Mouse (Mus musculus): ENCODE data around the gene Fam168a. TPM values are rescaled to one million over a fixed set of nuclear protein-coding genes. Genes with fewer than 3 reads are reported as not detected.

The Fam168a gene
- polyA plus RNA-seq, 1 experiment from 2014 or later, result 97.8 TPM

DNA sequence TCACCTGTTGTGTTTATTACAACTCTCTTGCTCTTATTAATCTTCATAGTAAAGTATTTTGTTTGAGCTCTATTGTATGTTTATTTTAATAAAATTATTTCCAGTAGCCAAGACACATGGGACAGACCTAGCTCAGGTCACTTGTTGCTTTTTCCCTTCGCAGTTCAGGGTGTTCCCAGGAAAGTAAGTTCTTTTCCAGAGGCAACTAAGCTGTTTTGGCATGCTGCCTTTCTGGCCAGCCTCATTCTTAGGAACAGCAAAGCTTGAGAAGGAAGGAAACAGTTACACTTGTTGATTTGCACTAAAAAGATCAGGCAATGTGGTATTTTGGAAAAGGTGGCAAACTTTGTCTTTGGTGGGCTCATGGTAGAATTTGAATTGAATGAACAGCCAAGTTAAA is 81.9 kb downstream of the Fam168a start:
- 92% methylated on average over 1 of the region's 1 CpGs for WGBS
- Histone ChIP-seq H3K9ac (no peak overlapping the region), H3K9me3 (no peaks in the 10 kb centered on the region), H3K36me3 (no peaks in the 10 kb centered on the region), H3K27ac (replicated peaks) (no peak overlapping the region), H3K4me3 (no peak overlapping the region), H3K4me2 (no peak overlapping the region), H3K4me1 (replicated peaks) (peaks cover 31% of the 10 kb centered on the region), H3K27me3 (no peaks in the 10 kb centered on the region)
- ATAC-seq (ENCODE audit: low read depth), result no peak

DNA sequence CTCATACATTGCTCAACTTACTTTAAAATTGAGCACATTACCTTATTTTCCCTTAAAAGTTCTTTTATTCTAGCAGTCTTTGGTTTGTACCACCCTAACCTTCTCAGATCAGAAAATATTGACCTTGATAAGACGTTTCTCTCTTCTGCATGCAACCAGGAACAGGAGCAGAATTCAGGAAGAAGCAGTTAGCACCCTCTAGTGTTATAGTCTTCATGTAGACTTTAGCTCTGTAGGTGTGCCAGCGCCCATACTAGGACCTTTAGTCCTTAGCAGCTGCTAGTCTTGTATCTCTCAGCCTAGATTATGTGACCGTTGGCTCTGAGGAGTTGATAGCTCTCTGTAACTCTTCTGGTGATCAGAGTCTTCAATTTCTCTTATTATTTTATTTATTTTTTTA is 92.4 kb downstream of the Fam168a start:
- H3K9ac ChIP-seq, result no peak overlapping the region
- no peaks in the 10 kb centered on the region for H3K36me3 ChIP-seq
- H3K9me3 ChIP-seq, result no peaks in the 10 kb centered on the region
- ATAC-seq (ENCODE audit: low read depth), result no peak
- H3K27me3 ChIP-seq, result no peaks in the 10 kb centered on the region
- H3K4me2 ChIP-seq, result no peak overlapping the region
- H3K4me1 ChIP-seq (replicated peaks), result no peaks in the 10 kb centered on the region
- no peak overlapping the region for H3K27ac ChIP-seq (replicated peaks)
- 62% methylated on average over 3 of the region's 3 CpGs for WGBS
- H3K4me3 ChIP-seq, result no peak overlapping the region

DNA sequence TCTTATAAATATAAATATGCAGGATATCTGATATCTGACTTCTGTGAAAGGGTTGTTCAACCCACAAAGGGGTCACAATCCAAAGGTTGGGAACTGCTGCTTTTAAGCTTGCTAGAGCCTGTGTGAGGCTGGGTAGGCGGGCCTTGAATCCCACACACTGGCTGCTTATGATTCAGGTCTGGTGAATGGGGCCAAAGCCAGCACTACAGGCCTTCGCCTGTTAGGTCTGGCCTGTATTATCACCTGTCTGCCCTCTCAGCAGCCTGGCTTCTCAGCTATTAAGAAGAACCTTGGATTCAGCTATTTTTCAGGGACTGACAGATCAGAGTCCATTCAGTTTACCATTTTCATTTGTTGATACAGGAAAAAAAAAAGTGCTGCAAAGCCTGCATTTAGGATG is 99.0 kb downstream of the Fam168a start:
- H3K36me3 ChIP-seq, result no peaks in the 10 kb centered on the region
- no peak overlapping the region for H3K4me2 ChIP-seq
- H3K9me3 ChIP-seq, result no peaks in the 10 kb centered on the region
- H3K27ac ChIP-seq (replicated peaks), result no peak overlapping the region
- H3K9ac ChIP-seq, result no peak overlapping the region
- no peaks in the 10 kb centered on the region for H3K4me1 ChIP-seq (replicated peaks)
- no peak for ATAC-seq (ENCODE audit: low read depth)
- no peaks in the 10 kb centered on the region for H3K27me3 ChIP-seq
- H3K4me3 ChIP-seq, result no peak overlapping the region
- 80% methylated on average over 2 of the region's 2 CpGs for WGBS

DNA sequence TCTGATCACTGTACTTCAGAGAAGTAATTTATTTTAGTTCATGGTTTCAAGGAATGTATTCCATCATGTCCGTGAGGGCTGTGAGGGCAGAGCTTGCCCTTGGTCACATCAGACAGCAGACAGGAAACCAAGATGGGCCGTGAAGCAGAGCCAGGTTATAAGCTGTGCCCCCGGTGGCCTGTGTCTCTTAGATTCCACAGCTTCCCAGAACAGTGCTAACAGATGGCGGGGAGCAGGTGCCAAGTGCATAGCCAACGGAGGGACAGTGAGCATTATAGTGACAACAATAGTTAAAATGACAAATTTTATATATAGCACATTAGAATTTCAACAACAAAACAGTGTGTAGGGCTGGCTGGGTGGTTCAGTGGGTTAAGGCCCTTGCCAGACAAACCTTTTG is 105.5 kb downstream of the Fam168a start:
- peaks cover 7% of the 10 kb centered on the region for H3K36me3 ChIP-seq
- 67% methylated on average over 5 of the region's 5 CpGs for WGBS
- H3K9me3 ChIP-seq, result no peaks in the 10 kb centered on the region
- 0 out of 2 replicates have a peak, but pooled peaks cover 5% of the 10 kb centered on the region for H3K4me1 ChIP-seq (replicated peaks)
- no peaks in the 10 kb centered on the region for H3K27me3 ChIP-seq
- no peak overlapping the region for H3K4me2 ChIP-seq
- H3K9ac ChIP-seq, result no peak overlapping the region
- H3K4me3 ChIP-seq, result no peak overlapping the region
- no peak overlapping the region for H3K27ac ChIP-seq (replicated peaks)
- no peak for ATAC-seq (ENCODE audit: low read depth)

DNA sequence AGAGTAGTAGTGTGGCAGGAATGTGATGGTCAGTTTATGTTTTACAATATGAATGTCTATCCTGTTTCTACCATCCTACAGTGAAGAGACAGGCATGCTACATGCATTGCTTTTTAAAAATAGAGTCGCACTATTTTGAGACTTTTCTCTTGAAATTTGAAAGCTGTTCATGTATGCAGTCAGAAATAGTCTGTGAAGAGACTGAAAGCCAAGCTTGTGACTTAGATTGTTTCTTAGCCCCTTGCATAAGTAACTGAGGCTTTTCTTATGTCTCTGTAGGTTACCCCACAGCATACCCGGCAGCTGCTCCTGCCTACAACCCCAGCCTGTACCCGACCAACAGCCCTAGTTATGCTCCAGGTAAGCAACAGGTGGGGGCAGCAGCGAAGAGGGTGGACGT is 106.2 kb downstream of the Fam168a start:
- Histone ChIP-seq H3K4me2 (no peak overlapping the region), H3K9ac (no peak overlapping the region), H3K27ac (replicated peaks) (no peak overlapping the region), H3K27me3 (no peaks in the 10 kb centered on the region), H3K4me1 (replicated peaks) (0 out of 2 replicates have a peak, but pooled peaks cover 5% of the 10 kb centered on the region), H3K4me3 (no peak overlapping the region), H3K36me3 (peaks cover 7% of the 10 kb centered on the region), H3K9me3 (no peaks in the 10 kb centered on the region)
- ATAC-seq (ENCODE audit: low read depth), result no peak
- 86% methylated on average over 5 of the region's 5 CpGs for WGBS

DNA sequence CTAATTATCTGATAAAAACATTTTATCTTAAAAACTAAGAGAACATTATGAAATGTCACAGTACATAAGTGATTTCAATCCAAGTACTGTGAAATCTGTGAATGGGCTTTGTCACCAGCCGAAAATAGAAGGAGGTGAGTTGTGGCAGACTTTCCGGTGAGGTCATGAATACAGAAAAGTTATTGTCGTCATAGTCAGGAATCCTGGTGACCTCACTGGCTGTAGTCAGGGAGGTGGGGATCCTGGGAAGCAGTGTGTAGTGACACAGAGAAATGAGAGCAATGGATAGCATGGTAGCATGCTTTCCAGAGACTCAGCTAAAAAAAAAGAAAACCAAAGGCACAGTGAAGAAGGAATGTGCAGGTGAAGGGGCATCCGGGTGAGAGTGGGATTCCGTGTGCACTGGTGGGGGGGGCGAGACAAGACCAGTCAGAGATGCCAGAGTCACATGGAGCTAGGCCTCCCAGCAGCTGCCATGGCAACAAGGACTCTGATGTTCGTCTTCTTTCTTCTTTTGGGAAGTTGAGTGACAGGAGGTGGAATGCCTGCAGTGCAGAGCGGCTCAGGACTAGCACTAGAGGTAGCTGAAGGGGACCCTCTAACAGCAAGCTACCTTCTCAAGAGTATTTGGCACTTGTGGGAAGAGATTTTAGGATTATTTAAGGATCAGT is 109.6 kb downstream of the Fam168a start:
- no peaks in the 10 kb centered on the region for H3K27me3 ChIP-seq
- H3K27ac ChIP-seq (replicated peaks), result no peak overlapping the region
- H3K9me3 ChIP-seq, result no peaks in the 10 kb centered on the region
- peak; percentile 21; the same call in 1 of the 2 replicates for ATAC-seq (ENCODE audit: low read depth)
- H3K4me1 ChIP-seq (replicated peaks), result 0 out of 2 replicates have a peak, but pooled peaks cover 5% of the 10 kb centered on the region
- H3K4me2 ChIP-seq, result no peak overlapping the region
- no peak overlapping the region for H3K4me3 ChIP-seq
- H3K36me3 ChIP-seq, result peaks cover 7% of the 10 kb centered on the region
- 42% methylated on average over 8 of the region's 8 CpGs for WGBS
- H3K9ac ChIP-seq, result no peak overlapping the region

DNA sequence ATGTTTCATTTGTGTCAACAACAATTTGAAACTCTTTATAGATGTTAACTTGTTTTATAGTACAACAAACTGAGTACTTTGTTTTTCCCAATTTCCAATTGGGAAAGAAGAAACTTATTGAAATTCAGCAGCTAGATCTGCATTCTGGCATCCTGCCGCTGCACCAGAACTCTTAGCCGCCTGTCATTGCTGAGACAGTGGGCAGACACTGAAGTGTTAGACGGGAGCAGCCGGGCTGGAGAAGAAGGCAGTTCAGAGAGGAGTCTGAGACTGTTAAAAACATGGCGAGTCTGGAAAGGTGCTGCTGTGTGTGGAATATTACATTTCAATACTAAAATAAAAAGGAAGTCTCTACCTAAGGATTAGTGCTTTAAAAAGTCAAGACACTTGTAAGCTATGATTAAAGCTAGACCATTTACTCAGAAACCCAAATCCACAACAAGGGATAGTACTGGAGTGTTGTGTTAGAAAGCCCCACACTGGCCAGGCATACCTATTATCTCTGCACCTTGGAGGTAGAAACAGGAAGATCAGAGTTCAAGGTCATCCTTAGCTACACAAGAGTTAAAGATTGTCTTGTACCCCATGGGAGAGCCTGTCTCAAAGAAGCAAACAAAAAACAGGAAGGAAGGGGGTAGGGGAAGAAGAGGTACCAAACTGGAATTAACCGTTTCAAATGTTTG is 110.5 kb downstream of the Fam168a start:
- ATAC-seq (ENCODE audit: low read depth), result no peak
- Histone ChIP-seq H3K9ac (no peak overlapping the region), H3K27me3 (no peaks in the 10 kb centered on the region), H3K9me3 (no peaks in the 10 kb centered on the region), H3K27ac (replicated peaks) (no peak overlapping the region), H3K36me3 (peaks cover 7% of the 10 kb centered on the region), H3K4me3 (no peak overlapping the region), H3K4me2 (no peak overlapping the region), H3K4me1 (replicated peaks) (0 out of 2 replicates have a peak, but pooled peaks cover 5% of the 10 kb centered on the region)
- WGBS, result 78% methylated on average over 6 of the region's 6 CpGs

DNA sequence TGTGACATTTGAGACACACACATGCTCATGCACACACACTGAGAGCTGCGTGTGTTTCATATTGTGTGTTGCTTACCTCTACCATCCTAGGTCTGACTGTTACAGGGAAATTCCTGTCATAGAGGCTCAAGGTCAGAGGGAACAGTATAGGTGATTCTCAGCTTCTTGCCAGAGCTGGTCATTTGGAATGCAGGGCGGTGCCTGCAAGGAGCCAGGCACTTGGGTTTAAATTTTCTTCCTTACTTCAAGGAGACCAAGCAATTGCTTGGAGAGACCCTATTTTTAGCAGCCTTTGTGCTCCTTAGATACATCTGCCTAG is 111.0 kb downstream of the Fam168a start:
- no peak for ATAC-seq (ENCODE audit: low read depth)
- H3K9ac ChIP-seq, result no peak overlapping the region
- H3K27ac ChIP-seq (replicated peaks), result no peak overlapping the region
- H3K4me1 ChIP-seq (replicated peaks), result 0 out of 2 replicates have a peak, but pooled peaks cover 5% of the 10 kb centered on the region
- no peak overlapping the region for H3K4me2 ChIP-seq
- 85% methylated on average over 2 of the region's 2 CpGs for WGBS
- H3K36me3 ChIP-seq, result peaks cover 7% of the 10 kb centered on the region
- no peak overlapping the region for H3K4me3 ChIP-seq
- H3K27me3 ChIP-seq, result no peaks in the 10 kb centered on the region
- no peaks in the 10 kb centered on the region for H3K9me3 ChIP-seq

DNA sequence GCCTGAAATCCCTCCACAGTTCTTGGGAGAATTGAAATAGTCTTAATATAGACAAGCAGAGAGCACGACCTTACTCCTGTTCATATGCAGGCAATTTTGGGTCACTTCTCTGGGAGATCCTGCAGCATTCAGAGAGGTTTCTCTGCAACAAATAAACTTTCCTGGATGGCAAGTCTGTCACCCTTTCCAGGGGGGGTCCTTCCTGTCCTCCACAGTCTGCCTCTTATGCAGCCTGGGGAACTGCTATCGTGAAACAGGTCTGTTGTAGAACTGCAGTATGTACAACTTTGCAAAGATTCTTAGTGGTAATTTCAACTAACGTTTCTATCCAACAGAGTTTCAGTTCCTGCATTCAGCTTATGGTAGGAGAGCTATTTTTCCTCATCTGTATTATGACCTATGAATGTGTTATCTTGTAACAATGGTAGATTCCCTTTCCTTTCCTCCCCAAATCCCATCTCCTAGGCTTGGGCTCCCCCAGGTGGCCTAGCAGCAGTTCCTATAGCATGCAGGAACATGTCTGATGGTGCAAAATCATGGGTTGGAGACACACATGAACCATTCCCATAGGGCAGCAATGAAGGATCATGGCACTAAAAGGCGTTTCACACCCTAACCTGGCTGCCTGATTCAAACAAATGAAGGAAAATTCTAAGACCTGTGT is 112.1 kb downstream of the Fam168a start:
- Histone ChIP-seq H3K4me1 (replicated peaks) (0 out of 2 replicates have a peak, but pooled peaks cover 5% of the 10 kb centered on the region), H3K27ac (replicated peaks) (no peak overlapping the region), H3K36me3 (peaks cover 7% of the 10 kb centered on the region), H3K4me2 (no peak overlapping the region), H3K27me3 (no peaks in the 10 kb centered on the region), H3K9me3 (no peaks in the 10 kb centered on the region), H3K9ac (no peak overlapping the region), H3K4me3 (no peak overlapping the region)
- WGBS, result 86% methylated on average over 4 of the region's 4 CpGs
- ATAC-seq (ENCODE audit: low read depth), result no peak

DNA sequence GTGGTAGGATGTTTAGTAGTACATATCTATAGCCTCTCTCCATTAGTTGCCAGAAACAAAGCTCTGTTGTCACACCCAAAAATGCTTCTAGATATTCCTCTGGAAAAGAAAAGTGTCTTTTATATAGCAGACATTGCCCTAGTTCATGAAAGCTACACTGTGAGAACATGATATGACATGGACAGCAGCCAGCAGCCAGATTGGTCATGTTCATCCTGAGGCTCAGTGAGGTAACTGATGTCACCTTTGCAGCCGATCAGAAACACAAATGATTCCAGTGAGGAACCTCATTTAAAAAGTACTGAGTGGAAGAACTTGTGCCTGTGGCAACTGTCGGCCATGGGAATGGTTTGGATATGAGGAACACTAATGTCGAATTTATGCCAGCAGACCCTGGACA is 118.2 kb downstream of the Fam168a start:
- no peak overlapping the region for H3K9ac ChIP-seq
- H3K4me2 ChIP-seq, result no peak overlapping the region
- peaks cover 31% of the 10 kb centered on the region for H3K36me3 ChIP-seq
- no peaks in the 10 kb centered on the region for H3K4me1 ChIP-seq (replicated peaks)
- H3K4me3 ChIP-seq, result no peak overlapping the region
- no peak overlapping the region for H3K27ac ChIP-seq (replicated peaks)
- no peaks in the 10 kb centered on the region for H3K27me3 ChIP-seq
- H3K9me3 ChIP-seq, result no peaks in the 10 kb centered on the region
- WGBS, result 87% methylated on average over 3 of the region's 3 CpGs
- no peak for ATAC-seq (ENCODE audit: low read depth)

DNA sequence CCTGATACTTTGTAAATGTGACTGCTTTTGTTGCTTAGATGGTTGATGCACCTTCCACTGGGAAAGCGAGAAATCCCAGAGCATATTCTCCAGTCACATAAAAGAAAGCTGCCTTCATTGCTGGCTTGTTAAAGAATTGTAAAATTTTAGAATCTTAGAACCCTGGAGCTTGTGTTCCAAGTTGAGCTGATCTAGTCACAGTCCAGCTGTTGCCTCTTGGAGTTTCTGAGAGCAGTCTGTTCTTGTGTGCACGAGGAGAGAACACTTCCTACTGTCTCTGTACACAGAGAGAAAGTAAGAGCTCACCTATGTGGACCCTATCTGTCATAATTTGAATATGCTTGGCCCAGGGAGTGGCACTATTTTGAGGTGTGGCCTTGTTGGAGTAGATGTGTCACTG is 122.1 kb downstream of the Fam168a start:
- Histone ChIP-seq H3K27ac (replicated peaks) (no peak overlapping the region), H3K9ac (no peak overlapping the region), H3K4me2 (no peak overlapping the region), H3K9me3 (no peaks in the 10 kb centered on the region), H3K36me3 (peaks cover 48% of the 10 kb centered on the region), H3K4me3 (no peak overlapping the region), H3K27me3 (no peaks in the 10 kb centered on the region), H3K4me1 (replicated peaks) (no peaks in the 10 kb centered on the region)
- WGBS, result 88% methylated on average over 2 of the region's 2 CpGs
- no peak for ATAC-seq (ENCODE audit: low read depth)

DNA sequence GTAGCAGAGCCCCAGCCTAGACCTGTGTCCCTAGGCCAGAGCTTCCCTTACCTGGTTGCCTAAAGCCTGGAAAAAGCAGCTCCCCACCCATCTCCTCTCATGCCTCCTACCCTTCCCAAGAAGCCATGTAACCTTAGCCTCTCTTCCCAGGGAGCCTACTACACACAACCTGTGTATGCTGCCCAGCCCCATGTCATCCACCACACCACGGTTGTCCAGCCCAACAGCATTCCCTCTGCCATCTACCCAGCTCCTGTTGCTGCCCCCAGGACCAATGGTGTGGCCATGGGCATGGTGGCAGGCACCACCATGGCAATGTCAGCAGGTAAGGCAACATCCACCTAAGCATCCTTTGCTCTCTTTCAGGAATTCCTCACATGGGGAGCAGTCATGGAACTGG is 127.4 kb downstream of the Fam168a start:
- ATAC-seq (ENCODE audit: low read depth), result no peak
- H3K9ac ChIP-seq, result no peak overlapping the region
- no peaks in the 10 kb centered on the region for H3K9me3 ChIP-seq
- H3K4me1 ChIP-seq (replicated peaks), result no peaks in the 10 kb centered on the region
- WGBS, result 88% methylated on average over 1 of the region's 1 CpGs
- no peak overlapping the region for H3K27ac ChIP-seq (replicated peaks)
- no peaks in the 10 kb centered on the region for H3K27me3 ChIP-seq
- no peak overlapping the region for H3K4me3 ChIP-seq
- H3K36me3 ChIP-seq, result peaks cover 71% of the 10 kb centered on the region
- no peak overlapping the region for H3K4me2 ChIP-seq
